Mouse (Mus musculus): ENCODE results near the gene Ggt5.

Gene Ggt5

DNA sequence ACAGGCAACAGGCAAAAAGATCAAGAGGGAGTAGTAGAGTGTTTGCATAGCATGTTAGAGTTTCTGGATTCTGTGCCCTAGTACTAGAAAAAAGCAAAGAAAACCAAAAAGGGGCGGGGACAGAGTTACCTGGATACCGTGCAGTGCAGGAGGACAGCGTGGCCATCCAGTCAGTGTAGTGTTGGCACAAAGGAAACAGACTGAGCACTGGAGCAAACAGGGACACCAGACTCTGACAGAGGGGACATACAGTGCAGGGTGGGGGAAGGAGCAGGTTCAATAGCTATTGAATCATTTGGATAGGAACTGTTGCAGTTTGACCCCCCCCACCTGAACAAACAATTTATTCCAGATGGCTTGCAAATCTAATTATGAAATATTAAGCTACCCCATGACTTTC lies 37.9 kb downstream of the Ggt5 start:
- no peak for DNase-seq (ENCODE audit: low spot score)

DNA sequence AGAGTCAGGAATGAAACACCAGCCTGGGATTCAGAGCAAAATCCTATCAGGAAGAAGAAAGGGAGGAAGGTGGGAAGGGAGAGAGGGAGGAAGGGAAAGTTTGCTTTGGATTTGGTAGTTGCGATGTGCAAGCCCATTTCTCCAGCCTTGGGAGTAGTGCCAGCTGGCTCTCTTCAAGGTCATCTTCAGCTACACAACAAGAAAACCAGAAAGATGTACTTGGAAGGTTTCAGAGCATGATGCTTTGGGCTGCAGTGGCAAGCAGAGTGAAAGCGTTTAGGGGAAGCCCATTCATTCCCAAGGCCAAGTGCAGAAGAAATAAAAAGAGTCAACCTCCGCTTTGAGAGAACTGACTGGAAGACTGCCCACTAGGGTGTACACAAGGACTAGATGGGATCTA lies 38.4 kb downstream of the Ggt5 start:
- no peak for DNase-seq (ENCODE audit: low spot score)

DNA sequence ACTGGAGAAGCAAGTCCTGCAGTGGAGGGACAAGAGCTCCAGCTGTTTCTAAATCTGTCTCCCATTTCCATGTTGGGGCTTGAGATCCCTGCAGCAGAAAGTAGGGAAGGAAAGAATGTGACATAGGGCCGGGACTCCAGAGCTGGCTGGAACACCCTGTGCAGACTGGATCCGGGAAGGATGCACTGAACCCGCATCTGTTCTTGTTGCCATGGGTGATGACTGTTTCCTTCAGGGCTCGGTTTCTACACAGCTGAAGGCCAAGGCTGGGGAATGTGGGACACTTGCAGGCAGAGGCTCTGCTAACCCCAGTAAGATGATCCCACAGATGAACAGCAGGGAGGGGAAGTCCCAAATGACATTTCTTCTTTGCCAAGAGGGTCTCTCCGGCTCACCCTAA lies 43.5 kb downstream of the Ggt5 start:
- no peak for DNase-seq (ENCODE audit: low spot score)

DNA sequence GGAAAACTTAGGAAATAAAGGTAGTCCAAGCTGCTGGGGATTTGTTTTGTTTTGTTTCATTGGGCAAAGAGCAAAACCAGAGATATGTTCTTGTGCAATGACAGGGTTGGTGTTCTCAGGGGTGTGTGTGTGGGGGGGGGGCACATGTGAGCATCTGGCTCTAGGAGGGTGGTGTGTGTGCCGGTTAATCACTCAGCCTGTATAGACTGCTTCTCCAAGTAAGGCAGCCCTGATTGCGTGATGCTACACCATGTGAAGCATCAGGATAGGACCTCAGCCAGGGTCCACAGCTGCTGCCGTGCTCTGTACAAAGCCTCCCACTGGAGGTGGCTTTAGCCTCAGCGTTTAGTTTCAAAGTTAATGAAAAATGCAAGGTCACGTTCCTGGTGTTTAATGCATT lies 43.9 kb downstream of the Ggt5 start:
- DNase-seq (ENCODE audit: low spot score): no peak

DNA sequence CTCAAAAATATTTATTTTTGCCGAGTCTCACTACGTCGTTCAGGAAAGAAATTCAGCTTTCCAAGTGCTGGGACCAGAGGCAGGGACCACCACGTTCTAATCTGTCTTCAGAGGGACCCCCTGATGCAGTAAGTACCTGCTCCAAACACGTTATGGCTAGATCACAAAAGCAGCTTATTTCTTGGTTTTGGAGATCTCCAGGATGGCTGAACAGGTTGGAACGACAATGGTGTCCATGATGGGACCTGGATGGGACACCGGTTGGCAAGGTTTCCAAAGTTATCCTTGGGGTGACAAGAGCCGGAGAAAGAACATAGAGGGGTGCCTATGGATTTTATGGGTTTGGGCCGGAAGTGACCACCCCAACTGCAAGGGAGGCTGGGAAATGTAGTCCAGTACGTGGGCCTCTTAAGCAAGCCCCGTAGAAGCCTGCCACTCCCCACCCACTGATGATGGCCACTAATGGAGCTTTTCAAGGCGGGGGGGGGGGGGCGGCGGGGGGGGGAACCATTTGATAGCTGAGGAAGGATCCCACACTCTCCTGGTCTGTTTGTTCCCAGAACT lies 44.5 kb downstream of the Ggt5 start:
- DNase-seq (ENCODE audit: low spot score): no peak

DNA sequence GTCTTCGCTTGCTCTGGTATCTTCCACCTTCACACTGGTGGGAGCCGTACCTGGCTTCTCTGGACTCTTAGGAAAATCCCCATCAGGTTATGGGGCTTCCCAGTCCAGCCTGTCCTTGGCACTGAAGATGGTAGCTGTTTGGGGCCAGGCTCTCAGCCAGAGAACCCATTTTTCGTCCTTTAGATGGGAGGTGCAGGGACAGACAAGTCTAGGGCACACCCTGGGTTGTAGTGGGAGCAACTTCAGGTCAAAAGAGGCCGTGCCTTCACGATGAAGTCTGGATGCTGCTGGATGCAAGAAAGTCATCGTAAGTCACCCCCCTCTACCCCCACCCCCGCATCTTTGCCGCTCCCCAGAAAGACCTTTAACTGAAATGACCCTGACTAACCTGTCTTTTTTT lies 45.5 kb downstream of the Ggt5 start:
- DNase-seq (ENCODE audit: low spot score): no peak

DNA sequence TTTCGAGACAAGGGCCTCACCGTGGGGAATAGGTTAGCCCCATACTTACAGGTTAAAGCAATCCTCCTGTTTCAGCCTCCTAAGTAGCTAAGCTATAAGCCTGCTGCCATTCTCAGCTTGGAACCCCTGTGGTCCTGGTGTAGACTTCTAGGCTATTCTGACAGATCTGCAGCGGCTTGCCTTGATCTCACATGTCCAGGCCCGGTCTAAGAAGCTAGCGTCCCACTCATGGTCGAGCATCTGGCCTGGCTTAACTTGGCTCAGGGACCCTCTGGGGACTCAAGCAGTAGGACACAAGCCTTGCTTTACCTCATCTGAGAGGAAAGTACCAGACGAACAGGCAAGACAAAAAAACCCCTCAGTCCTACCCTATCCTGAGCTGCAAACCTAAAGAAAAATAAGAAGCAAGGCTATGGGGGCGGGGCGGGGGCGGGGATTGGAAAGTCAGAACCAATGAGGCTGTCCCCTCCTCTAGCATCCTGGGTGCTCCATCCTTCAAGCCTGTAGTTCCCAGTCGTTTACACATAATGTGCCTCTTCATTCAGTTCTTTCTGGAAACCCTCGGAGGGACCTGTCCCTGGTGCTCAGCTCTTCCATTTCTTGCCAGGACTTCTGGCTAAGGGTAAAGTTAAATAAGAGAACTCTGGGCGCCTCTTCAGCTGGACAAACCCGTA lies 46.0 kb downstream of the Ggt5 start:
- DNase-seq (ENCODE audit: low spot score): no peak

DNA sequence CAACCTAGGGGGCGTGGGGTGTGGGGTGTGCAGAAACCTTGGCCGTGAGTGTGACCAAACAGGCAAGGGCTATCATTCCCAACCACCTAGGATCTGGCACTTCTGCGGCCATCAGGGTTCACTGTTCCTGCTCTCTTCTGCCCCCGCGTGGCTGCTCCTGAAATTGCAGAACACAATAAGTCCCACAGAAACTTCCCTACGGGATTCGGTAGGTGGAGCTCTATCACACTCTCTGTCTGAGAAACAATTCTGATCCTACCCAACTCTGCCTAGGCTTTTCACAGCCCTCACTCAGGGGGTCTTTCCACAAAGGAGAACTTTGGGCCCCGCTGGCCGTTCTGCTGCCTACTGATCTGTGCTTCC lies 46.5 kb downstream of the Ggt5 start:
- peak; percentile 83 for DNase-seq (ENCODE audit: low spot score)

DNA sequence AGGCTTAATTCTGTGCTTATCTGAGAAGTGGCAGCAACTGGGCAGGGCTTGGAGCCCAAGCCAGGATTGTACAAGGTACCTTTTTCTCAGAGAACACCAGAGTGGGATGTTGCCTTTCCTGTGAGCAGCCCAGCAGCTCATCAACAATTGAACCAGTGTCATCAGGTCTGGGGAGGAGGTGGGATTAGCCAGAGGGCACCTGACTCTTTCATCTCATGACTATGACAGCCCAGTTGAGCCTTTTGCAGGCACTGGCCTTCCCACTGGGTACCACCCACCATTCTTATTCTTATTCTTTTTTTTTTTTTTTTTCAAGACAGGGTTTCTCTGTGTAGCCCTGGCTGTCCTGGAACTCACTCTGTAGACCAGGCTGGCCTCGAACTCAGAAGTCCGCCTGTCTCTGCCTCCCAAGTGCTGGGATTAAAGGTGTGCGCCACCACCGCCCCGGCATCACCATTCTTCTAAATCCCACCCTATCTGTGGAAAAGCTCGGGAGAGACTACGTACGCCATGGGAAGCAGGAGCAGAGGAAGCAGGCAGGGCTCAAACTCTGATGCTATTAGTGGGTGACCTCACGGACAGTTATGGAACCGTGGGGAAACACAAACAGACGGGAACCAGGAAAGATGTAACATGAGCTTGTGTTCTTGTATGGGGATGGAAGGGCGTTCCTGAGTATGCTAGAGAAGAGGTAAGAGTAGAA lies 47.1 kb downstream of the Ggt5 start:
- no peak for DNase-seq (ENCODE audit: low spot score)

DNA sequence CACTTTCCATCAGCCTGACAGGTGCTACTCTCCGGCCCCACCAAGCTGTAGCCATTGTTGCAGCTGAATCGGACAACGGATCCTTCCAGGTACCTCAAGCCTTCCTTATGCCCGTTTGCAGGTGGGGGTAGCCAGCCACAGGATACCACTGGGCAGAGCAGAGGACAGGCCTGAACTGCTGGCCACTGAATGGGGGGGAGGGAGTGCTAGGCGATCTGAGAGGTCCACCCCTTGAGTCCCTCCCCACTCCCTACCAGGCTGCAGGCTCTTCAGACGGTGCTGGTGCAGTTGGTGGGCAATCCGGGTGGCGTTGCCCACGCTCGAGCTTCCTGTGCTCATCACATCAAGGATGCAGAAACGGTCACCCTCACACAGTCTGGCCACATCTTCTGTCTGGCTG lies 48.6 kb downstream of the Ggt5 start:
- no peak for DNase-seq (ENCODE audit: low spot score)

DNA sequence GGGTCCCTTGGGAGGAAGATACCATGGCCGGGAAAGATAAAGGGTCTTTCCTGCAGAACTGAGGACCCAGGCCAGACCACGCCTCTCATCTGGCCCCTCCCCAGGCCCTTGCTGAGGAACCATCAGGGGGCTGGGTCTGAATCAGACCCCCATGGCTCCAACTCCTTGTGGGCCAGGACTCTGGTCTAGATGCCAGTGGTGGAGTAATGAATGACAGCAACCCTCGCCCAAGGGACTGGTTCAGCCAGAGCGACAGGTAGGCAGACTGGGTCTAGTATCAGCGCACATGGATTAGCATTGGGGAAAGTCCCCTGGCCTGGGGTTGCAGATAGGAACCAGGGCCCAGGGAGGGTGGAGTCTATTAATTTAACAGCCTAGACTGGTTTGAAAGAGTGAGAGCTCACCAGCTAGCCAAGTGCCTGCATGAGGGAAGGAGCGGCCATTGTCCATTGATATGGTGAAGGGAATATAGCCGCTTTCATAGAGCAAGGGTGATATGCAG lies 52.6 kb downstream of the Ggt5 start:
- no peak for DNase-seq (ENCODE audit: low spot score)

DNA sequence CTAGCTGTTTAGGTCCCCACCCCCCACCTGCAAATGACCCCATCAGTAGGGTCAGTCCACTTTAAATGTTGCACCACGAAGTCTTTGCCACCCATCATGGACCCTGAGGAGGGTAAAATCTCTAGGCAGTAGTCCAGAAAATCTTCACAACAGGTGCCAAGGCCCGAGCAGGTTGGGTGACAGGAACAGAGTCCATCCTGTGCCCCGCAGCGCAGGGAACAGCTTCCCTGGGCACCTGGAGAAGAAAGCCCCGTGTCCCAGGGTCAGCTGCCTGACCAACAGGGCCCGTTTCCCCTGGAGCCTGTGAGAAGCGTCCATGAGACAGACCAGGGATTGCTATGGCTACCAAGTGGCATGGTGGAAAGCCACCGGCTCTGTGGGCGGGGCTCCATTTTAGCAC lies 53.3 kb downstream of the Ggt5 start:
- DNase-seq (ENCODE audit: low spot score): no peak

DNA sequence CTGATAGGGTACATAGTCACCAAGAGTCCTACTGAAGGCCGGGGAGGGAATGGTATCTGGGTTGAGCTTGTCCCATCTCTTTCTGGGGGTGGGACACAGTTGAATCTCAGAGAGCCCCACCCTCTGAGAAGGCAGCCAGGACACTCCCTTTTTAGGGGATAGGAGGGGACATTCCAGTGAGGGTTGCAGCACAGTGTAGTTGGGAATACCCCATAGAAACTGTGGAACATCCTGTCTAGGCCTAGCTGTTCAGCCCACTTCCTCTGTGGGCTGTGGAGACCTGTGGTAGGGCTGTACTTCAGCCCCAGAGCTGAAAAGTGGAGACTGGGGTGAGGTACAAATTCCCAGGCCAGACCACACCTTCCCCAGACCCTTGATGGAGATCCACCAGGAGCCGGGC lies 53.8 kb downstream of the Ggt5 start:
- no peak for DNase-seq (ENCODE audit: low spot score)

DNA sequence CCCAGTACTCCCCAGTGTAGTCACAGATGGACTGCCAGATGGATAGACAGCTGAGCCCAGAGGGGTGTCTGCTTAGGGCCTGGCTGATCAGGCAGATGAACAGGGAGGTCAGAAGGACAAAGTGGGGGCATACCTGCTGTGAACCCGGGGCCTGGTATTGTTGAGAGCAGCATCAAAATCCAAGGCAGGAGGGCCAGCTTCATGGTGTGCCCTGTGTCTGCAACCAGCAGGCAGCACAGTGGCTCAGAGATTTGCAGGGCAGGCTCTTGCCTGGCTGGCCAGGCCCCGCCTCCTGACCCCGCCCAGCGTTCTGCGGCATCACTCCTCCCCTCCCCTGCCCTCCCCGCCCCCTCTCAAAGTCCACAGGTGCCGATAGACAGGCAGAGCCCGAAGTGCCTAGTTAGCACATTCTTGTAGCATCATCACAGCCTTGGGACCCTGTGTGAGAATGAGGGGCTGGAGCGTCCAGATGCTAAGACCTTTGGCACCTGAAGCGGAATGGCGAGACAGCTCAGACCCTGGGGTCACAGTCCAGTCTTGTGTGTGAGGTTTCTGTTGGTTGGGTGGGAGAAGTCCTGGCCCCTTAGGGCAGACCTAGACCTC lies 54.7 kb downstream of the Ggt5 start, which contains the start of gene Susd2:
Susd2 (minus strand) TSS at position 268 of the 603 bp plus-strand sequence.
- peak; percentile 68 for DNase-seq (ENCODE audit: low spot score)

DNA sequence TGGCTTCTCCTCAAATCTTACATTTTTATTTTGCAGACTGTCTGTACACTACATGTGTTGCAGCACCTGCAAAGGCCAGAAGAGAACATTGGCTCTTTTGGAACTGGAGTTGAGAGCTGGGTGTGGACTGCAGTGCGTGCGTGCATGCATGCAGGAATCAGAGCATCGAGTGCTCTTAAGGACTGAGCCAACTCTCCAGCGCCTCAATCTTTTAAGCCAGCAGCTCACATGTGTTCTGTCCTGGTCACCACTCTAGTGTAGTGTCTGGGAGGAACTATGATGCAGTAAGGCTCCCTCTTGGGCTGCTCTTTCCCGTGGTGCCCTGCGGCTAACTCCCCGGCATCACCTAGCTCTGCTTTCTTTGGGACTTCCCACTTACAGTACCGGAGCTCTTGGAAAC lies 56.5 kb downstream of the Ggt5 start:
- no peak for DNase-seq (ENCODE audit: low spot score)

DNA sequence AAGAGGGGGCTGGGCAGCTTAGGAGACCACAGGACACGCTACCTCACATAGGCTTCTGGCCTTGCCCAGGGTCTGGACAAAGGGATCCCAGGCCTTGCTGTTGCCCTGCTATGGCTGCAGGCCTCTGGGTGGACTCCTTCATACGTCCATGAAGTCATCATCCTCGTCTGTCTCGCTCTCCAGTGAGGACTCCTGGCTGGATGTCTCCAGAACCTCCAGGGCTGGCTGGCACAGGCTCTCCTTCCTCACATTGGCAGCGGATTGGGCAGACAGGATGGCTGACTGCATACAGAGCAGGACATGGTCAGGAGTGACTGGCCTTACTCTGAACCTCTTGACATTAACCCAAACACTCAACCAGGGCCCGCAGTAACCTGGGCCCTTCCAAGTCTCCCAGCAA lies 57.3 kb downstream of the Ggt5 start:
- no peak for DNase-seq (ENCODE audit: low spot score)

DNA sequence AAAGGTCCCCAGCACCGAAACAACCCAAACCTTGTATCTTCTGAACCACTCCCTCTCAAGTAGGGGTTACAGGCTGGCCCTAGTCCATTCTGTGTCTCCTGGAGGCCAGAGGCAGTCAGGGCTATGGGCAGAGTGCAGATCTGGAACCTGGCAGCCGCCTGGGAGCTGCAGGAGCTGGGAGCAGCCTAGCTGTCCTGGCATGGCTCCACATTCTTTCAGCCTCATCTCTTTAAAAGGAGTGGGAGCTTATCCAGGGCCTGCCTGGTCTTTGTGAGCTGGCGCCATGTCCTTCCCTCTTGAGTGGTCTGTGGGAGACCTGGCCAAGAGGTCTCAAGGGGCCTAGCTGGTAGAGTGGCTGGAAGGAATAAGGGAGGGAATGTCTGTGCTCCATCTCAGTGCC lies 58.2 kb downstream of the Ggt5 start:
- peak; percentile 62 for DNase-seq (ENCODE audit: low spot score)

DNA sequence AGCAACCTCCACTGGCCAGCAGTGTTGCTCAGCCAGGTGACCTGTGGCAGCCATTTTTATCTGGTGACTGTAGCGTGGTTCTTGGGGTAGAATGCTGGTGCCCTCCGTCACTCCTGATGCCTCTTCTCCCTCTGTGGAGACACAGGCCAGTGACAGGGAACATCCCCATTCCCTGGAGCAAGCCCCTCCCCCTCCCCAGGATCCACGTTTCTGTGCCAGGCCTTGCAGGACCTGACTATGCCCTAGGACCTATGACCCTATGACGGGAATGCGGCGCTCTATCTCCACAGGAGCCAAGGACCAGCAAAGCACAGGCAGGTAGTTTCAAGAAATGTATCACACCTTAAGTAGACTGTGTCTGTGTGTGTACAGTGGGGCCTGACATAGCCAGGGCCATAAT lies 59.0 kb downstream of the Ggt5 start:
- DNase-seq (ENCODE audit: low spot score): no peak

DNA sequence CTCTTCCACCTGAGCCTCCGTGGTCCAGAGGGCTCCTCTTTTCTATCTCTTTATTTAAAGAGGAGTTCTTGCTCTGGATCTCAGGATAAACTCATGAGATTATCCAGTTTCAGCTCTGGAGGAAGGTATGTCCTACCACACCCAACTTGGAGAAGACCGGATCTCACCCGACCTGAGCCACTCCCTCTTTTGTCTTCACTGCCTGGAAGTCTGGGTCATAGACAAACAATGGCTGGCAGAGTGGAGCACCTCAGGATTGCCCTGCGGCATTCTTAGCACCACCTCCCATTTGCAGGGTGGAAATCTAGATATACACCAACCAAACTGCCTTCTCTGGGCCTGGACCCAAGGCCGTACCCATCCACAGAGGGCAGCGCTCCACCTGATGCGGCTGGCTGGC lies 59.9 kb downstream of the Ggt5 start:
- no peak for DNase-seq (ENCODE audit: low spot score)

DNA sequence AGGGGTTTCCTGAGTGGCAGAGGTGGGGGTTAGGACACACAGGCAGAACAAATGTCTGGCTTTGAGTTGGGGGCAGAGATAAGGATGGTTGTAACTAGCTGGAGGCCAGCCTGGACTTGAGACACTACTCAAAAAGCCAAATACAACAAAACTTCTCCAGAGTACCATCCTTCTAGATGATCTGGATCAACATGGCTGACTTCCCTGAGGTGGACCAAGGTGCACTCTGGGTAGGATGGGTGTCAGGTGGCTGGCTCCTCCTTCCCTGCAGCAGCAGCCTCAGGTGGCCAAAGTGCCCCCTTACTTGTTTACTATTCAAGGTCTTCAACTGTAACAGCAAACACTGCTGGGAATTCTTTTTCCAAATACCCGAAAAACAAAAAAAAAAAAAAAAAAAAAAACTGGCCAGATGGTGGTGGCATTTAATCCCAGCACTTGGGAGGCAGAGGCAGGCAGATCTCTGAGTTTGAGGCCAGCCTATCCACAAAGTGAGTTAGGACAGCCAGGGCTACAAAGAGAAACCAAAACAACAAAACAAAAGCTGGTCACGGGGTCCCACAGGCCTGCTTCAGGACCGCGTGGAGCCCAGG lies 60.4 kb downstream of the Ggt5 start:
- no peak for DNase-seq (ENCODE audit: low spot score)

DNA sequence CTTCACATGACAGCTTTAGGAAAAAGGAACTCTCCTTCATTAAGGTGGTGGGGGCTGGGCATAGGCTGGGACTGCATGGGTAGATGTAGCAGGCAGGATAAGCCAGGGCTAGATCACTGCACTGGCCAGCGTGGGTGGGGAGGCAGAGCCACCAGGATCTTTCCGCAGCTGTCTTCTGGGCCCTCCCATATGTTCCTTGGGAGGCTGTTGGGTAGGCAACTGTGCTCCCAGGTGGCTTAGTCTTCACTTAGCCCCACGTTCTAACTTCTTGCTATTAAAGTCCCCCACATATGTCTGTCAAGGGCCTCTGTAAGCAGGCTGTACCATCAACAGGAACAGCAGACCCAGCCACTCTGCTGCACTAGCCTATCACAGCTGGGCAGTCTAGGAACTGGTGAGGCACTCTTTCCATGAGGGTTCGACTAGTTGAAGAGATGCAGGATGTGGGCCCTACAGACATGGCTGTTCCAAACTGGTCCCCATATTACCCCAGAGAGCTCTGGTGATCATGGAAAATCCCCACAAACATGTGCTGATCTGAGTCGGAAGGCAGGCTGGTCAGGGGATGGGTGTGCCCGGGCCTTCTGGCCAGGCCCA lies 61.3 kb downstream of the Ggt5 start:
- no peak for DNase-seq (ENCODE audit: low spot score)

DNA sequence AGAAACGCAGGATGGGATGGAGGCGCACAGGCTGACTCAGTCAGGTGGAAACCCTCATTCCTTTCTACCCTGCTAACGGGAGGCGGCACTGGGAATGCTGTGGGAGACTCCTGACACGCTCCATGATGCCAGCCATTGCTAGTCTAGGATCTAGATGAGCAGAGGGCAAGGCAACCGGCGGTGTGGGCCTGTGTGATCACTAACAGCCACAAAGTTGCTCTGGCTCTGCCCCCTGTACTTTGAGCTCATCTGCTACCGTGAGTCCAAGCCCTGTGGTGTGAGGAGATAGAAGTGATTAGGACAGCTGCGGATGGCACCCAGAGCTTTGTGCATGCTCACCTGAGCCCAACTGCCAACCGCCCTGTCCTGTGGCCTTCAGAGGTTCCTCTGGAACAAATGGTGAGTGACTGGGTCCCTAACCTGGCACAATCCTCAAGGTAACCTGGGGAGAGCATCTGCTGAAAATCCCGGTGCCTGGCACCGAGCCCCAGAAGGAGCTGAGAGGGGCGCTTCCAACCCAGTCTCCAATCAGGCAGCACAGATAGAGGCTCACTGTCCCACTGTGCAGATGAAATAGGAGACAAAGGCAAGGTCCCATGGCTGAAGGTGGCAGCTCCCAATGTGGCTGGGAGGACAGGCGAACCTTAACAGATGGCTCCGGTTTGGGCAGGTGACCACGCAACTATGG lies 62.4 kb downstream of the Ggt5 start:
- DNase-seq (ENCODE audit: low spot score): no peak

All from urinary bladder, postnatal 14 days (tissue).